Mouse (Mus musculus): Measurements from ENCODE around the gene Lhpp.

- TF ChIP-seq CTCF (IDR thresholded peaks at IDR 0.05; ENCODE audit: low read depth, low read length), result no peak
- TF ChIP-seq TAL1 (conservative IDR thresholded peaks at IDR 0.05; ENCODE audit: low read depth, low read length), result no peak
- TF ChIP-seq GATA1 (IDR thresholded peaks at IDR 0.05; ENCODE audit: borderline replicate concordance, low read length), result no peak
- TF ChIP-seq GATA2 (IDR thresholded peaks at IDR 0.05; ENCODE audit: borderline replicate concordance, low read depth, low read length), result no peak
- TF ChIP-seq POLR2AphosphoS5 (IDR thresholded peaks at IDR 0.05; ENCODE audit: insufficient replicate concordance, low read depth, low read length), result no peak
Measured at GRCm38 (mm10) chr7:132596557-132597250, 13.7 kb upstream of the Lhpp start.

Measured in G1E (cell line).